Mouse (Mus musculus) heart, embryonic 13.5 days (tissue): ENCODE measurements at regions not wholly inside any gene's neighbourhood (a gene's known extent, or its start where the extent isn't known, plus 50 kb on each side); places are given as distances from the start of the nearest gene placed in this dataset.
A peak's percentile ranks its signal among the peaks of the same experiment; 100 is the strongest.

ENCODE experiments used
- ATAC-seq: fragments of 200-750 bp; cut with Nextera tagmentation; 2 replicates; pipeline ENCODE4 v1.8.0; 2017; ENCODE audit warnings: moderate TSS enrichment; ENCODE audit not compliant: insufficient number of reproducible peaks, low FRiP score, low TSS enrichment; ENCODE audit errors: extremely low read depth
- H3K27ac ChIP-seq: fragments of 300-500 bp; sonication (generic); replicated peaks from 2 replicates; pipeline ENCODE4 v1.5.1; 2015; ENCODE audit warnings: moderate library complexity, mild to moderate bottlenecking, inconsistent platforms
- H3K27me3 ChIP-seq: fragments of 300-500 bp; sonication (generic); replicated peaks from 2 replicates; pipeline ENCODE4 v1.6.1; 2015; ENCODE audit warnings: mild to moderate bottlenecking, inconsistent platforms
- H3K36me3 ChIP-seq: fragments of 300-500 bp; sonication (generic); 2 replicates; pipeline ENCODE4 v1.6.1; 2015; ENCODE audit warnings: mild to moderate bottlenecking, inconsistent platforms
- H3K4me1 ChIP-seq: fragments of 300-500 bp; sonication (generic); 2 replicates; pipeline ENCODE4 v1.6.1; 2015; ENCODE audit warnings: inconsistent platforms
- H3K4me2 ChIP-seq: fragments of 300-500 bp; sonication (generic); 2 replicates; pipeline ENCODE4 v1.6.1; 2015; ENCODE audit warnings: inconsistent platforms, mild to moderate bottlenecking, moderate library complexity
- H3K4me3 ChIP-seq: fragments of 300-500 bp; sonication (generic); 2 replicates; pipeline ENCODE4 v1.5.1; 2015; ENCODE audit warnings: moderate library complexity, mild to moderate bottlenecking, inconsistent platforms
- H3K9ac ChIP-seq: fragments of 300-500 bp; sonication (generic); 2 replicates; pipeline ENCODE4 v1.6.1; 2015; ENCODE audit warnings: inconsistent platforms, mild to moderate bottlenecking, moderate library complexity
- H3K9me3 ChIP-seq: fragments of 300-500 bp; sonication (generic); 2 replicates; pipeline ENCODE4 v1.6.1; 2016; ENCODE audit warnings: inconsistent platforms
- WGBS: fragments of 180-500 bp; shearing (Covaris S2); methylation state at CpG from one replicate; pipeline ENCODE4 v1.1.7; 2015; ENCODE audit warnings: mixed read lengths; 5-methylcytosine and 5-hydroxymethylcytosine counted together

GRCm38 (mm10) chr2:116973441-116973840 lies 95.0 kb downstream of the Tmco5 start:
- no peak for ATAC-seq
- peaks cover 46% of the 10 kb centered on the region for H3K4me1 ChIP-seq
- H3K4me2 ChIP-seq, result no peak overlapping the region
- H3K36me3 ChIP-seq, result no peaks in the 10 kb centered on the region
- H3K9me3 ChIP-seq, result no peaks in the 10 kb centered on the region
- H3K9ac ChIP-seq, result no peak overlapping the region
- no peak overlapping the region for H3K4me3 ChIP-seq
- H3K27ac ChIP-seq, result no peak overlapping the region
- no peaks in the 10 kb centered on the region for H3K27me3 ChIP-seq
- 75% methylated on average over 3 of the region's 3 CpGs for WGBS

GRCm38 (mm10) chr2:116974152-116974551 lies 95.7 kb downstream of the Tmco5 start:
- Histone ChIP-seq H3K9me3 (no peaks in the 10 kb centered on the region), H3K4me1 (peaks cover 50% of the 10 kb centered on the region), H3K9ac (no peak overlapping the region), H3K4me2 (no peak overlapping the region), H3K36me3 (no peaks in the 10 kb centered on the region), H3K27ac (no peak overlapping the region), H3K27me3 (no peaks in the 10 kb centered on the region), H3K4me3 (no peak overlapping the region)
- no peak for ATAC-seq
- WGBS, result 75% methylated on average over 9 of the region's 9 CpGs

- no peaks in the 10 kb centered on the region for H3K27me3 ChIP-seq
- H3K9me3 ChIP-seq, result no peaks in the 10 kb centered on the region
- H3K9ac ChIP-seq, result peak overlapping the region; percentile 87
- H3K4me2 ChIP-seq, result peak overlapping the region; percentile 78
- no peaks in the 10 kb centered on the region for H3K36me3 ChIP-seq
- WGBS, result 38% methylated on average over 7 of the region's 7 CpGs
- peak overlapping the region; percentile 70 for H3K4me3 ChIP-seq
- ATAC-seq, result no peak
- H3K4me1 ChIP-seq, result peaks cover 54% of the 10 kb centered on the region
- H3K27ac ChIP-seq, result peak overlapping the region; percentile 95
Observed at GRCm38 (mm10) chr2:116974569-116975060, 96.1 kb downstream of the Tmco5 start.

- H3K36me3 ChIP-seq, result no peaks in the 10 kb centered on the region
- H3K4me2 ChIP-seq, result peak overlapping the region; percentile 78
- no peak; the same call in 1 of the 2 replicates for ATAC-seq
- no peaks in the 10 kb centered on the region for H3K27me3 ChIP-seq
- peaks cover 59% of the 10 kb centered on the region for H3K4me1 ChIP-seq
- peak overlapping the region; percentile 70 for H3K4me3 ChIP-seq
- peak overlapping the region; percentile 87 for H3K9ac ChIP-seq
- WGBS, result 2% methylated on average over 14 of the region's 14 CpGs
- peak overlapping the region; percentile 95 for H3K27ac ChIP-seq
- no peaks in the 10 kb centered on the region for H3K9me3 ChIP-seq
Observed at GRCm38 (mm10) chr2:116975091-116975600, 96.7 kb downstream of the Tmco5 start.

- peaks cover 65% of the 10 kb centered on the region for H3K4me1 ChIP-seq
- H3K9me3 ChIP-seq, result no peaks in the 10 kb centered on the region
- H3K4me3 ChIP-seq, result peak overlapping the region; percentile 70
- peak overlapping the region; percentile 95 for H3K27ac ChIP-seq
- no peaks in the 10 kb centered on the region for H3K36me3 ChIP-seq
- H3K4me2 ChIP-seq, result peak overlapping the region; percentile 78
- H3K9ac ChIP-seq, result peak overlapping the region; percentile 87
- no peaks in the 10 kb centered on the region for H3K27me3 ChIP-seq
- peak; percentile 75 for ATAC-seq
- under 1% methylated on average over 54 of the region's 54 CpGs for WGBS
Observed at GRCm38 (mm10) chr2:116975601-116976431, 97.3 kb downstream of the Tmco5 start.

- Histone ChIP-seq H3K36me3 (no peaks in the 10 kb centered on the region), H3K27ac (peak overlapping the region; percentile 95), H3K9me3 (no peaks in the 10 kb centered on the region), H3K27me3 (no peaks in the 10 kb centered on the region), H3K4me1 (peaks cover 65% of the 10 kb centered on the region), H3K4me2 (peak overlapping the region; percentile 78), H3K4me3 (peak overlapping the region; percentile 70), H3K9ac (peak overlapping the region; percentile 87)
- ATAC-seq, result no peak
- under 1% methylated on average over 7 of the region's 7 CpGs for WGBS
Observed at GRCm38 (mm10) chr2:116976432-116976750, 97.9 kb downstream of the Tmco5 start.

GRCm38 (mm10) chr2:116976951-116977503 lies 98.5 kb downstream of the Tmco5 start:
- Histone ChIP-seq H3K4me1 (peaks cover 59% of the 10 kb centered on the region), H3K4me2 (peak overlapping the region; percentile 78), H3K27ac (peak overlapping the region; percentile 95), H3K9ac (peak overlapping the region; percentile 87; the same call in 1 of the 2 replicates), H3K36me3 (no peaks in the 10 kb centered on the region), H3K4me3 (no peak overlapping the region), H3K27me3 (no peaks in the 10 kb centered on the region), H3K9me3 (no peaks in the 10 kb centered on the region)
- ATAC-seq, result no peak
- 12% methylated on average over 9 of the region's 9 CpGs for WGBS

GRCm38 (mm10) chr2:116977771-116978600 lies 99.5 kb downstream of the Tmco5 start:
- no peaks in the 10 kb centered on the region for H3K27me3 ChIP-seq
- no peaks in the 10 kb centered on the region; the same call in 1 of the 2 replicates for H3K9me3 ChIP-seq
- ATAC-seq, result no peak
- H3K4me2 ChIP-seq, result no peak overlapping the region
- WGBS, result 61% methylated on average over 10 of the region's 10 CpGs
- H3K36me3 ChIP-seq, result no peaks in the 10 kb centered on the region
- H3K4me1 ChIP-seq, result peaks cover 49% of the 10 kb centered on the region
- no peak overlapping the region for H3K9ac ChIP-seq
- H3K27ac ChIP-seq, result no peak overlapping the region
- H3K4me3 ChIP-seq, result no peak overlapping the region

- Histone ChIP-seq H3K4me3 (no peak overlapping the region), H3K9me3 (peaks cover 2% of the 10 kb centered on the region; the same call in 1 of the 2 replicates), H3K27ac (no peak overlapping the region), H3K4me2 (no peak overlapping the region), H3K36me3 (no peaks in the 10 kb centered on the region), H3K9ac (no peak overlapping the region), H3K27me3 (no peaks in the 10 kb centered on the region), H3K4me1 (peaks cover 48% of the 10 kb centered on the region)
- ATAC-seq, result no peak
- WGBS, result 77% methylated on average over 4 of the region's 4 CpGs
Observed at GRCm38 (mm10) chr2:116978809-116979208, 100.3 kb downstream of the Tmco5 start.

GRCm38 (mm10) chr2:116979561-116980391 lies 101.3 kb downstream of the Tmco5 start:
- H3K4me2 ChIP-seq, result 0 out of 2 replicates have a peak overlapping the region, but pooled peaks have one; percentile 15

More at GRCm38 (mm10) chr2:116979561-116980391, 101.3 kb downstream of the Tmco5 start:
- WGBS, result 18% methylated on average over 10 of the region's 10 CpGs
- Histone ChIP-seq H3K36me3 (no peaks in the 10 kb centered on the region), H3K9ac (no peak overlapping the region), H3K4me1 (peaks cover 54% of the 10 kb centered on the region), H3K27ac (peak overlapping the region; percentile 57), H3K27me3 (no peaks in the 10 kb centered on the region), H3K4me3 (no peak overlapping the region), H3K9me3 (peaks cover 2% of the 10 kb centered on the region; the same call in 1 of the 2 replicates)
- no peak for ATAC-seq
